Mouse (Mus musculus) CH12.LX (cell line): ENCODE results near the gene Ptprr. TPM values are rescaled to one million over a fixed set of nuclear protein-coding genes. Genes with fewer than 3 reads are reported as not detected.
A peak's percentile ranks its signal among the peaks of the same experiment; 100 is the strongest.

Source experiments
- DNase-seq: peaks from one replicate; pipeline ENCODE4 v3.0.0-alpha.2; 2013; ENCODE audit errors: extremely low read depth
- H3K27ac ChIP-seq: 2 replicates; pipeline ENCODE4 v1.5.1; 2012; ENCODE audit warnings: low read depth, mild to moderate bottlenecking, control low read depth, moderate library complexity; ENCODE audit not compliant: insufficient read depth
- H3K27me3 ChIP-seq: replicated peaks from 2 replicates; pipeline ENCODE3; 2012; ENCODE audit warnings: inconsistent platforms
- H3K36me3 ChIP-seq, 2 experiments: replicated peaks in 1 of 2; 2 replicates each; pipeline versions ENCODE3 to v1.6.1; 2012; ENCODE audit warnings: inconsistent platforms in 1 of 2, low read length in 1 of 2, mild to moderate bottlenecking in 1 of 2, mixed read lengths in 1 of 2, moderate library complexity in 1 of 2; ENCODE audit not compliant: control insufficient read depth in 1 of 2, insufficient read depth in 1 of 2
- H3K4me1 ChIP-seq, 2 experiments: 2 replicates each; pipeline ENCODE4 v1.6.1; 2012; ENCODE audit warnings: inconsistent platforms in 1 of 2, moderate library complexity in 1 of 2; ENCODE audit not compliant: insufficient read depth in 2 of 2, control insufficient read depth in 1 of 2
- H3K4me2 ChIP-seq: 2 replicates; pipeline ENCODE4 v1.6.1; 2012; ENCODE audit warnings: low read depth, mild to moderate bottlenecking, control low read depth; ENCODE audit not compliant: poor library complexity, insufficient read depth, severe bottlenecking
- H3K4me3 ChIP-seq, 3 experiments: fragments of 150-350 bp in 1 of 3; sonication (generic) in 1 of 3; replicated peaks in 1 of 3; 2 replicates each; pipeline versions ENCODE3 to v1.5.1; 2011 to 2012; ENCODE audit warnings: low read depth in 2 of 3, low read length in 2 of 3, mild to moderate bottlenecking in 2 of 3, moderate library complexity in 2 of 3, control low read depth in 1 of 3, improper control_type of control experiment in 1 of 3, inconsistent platforms in 1 of 3, mixed read lengths in 1 of 3; ENCODE audit not compliant: poor library complexity in 1 of 3
- H3K79me2 ChIP-seq: replicated peaks from 2 replicates; pipeline ENCODE4 v1.6.1; 2012; ENCODE audit warnings: mild to moderate bottlenecking, moderate library complexity; ENCODE audit not compliant: control insufficient read depth, poor library complexity, insufficient read depth, severe bottlenecking; ENCODE audit errors: extremely low read depth
- H3K9ac ChIP-seq: 2 replicates; pipeline ENCODE4 v1.6.1; 2012; ENCODE audit warnings: low read depth, mild to moderate bottlenecking, control low read depth, moderate library complexity; ENCODE audit not compliant: insufficient read depth
- H3K9me3 ChIP-seq: replicated peaks from 2 replicates; pipeline ENCODE3; 2012; ENCODE audit warnings: low read length, inconsistent platforms, mixed read lengths
- E2F4 ChIP-seq: IDR thresholded peaks from 2 replicates; pipeline ENCODE4 v1.6.1; 2011; ENCODE audit warnings: low read depth, low read length, improper control_type of control experiment; ENCODE audit not compliant: insufficient replicate concordance
- ELF1 ChIP-seq: IDR thresholded peaks from 2 replicates; pipeline ENCODE4 v1.6.1; 2014; ENCODE audit warnings: low read depth, mild to moderate bottlenecking, inconsistent platforms, low read length, improper control_type of control experiment
- EP300 ChIP-seq: IDR thresholded peaks from 2 replicates; pipeline ENCODE4 v1.6.1; 2011; ENCODE audit warnings: low read length, improper control_type of control experiment
- HCFC1 ChIP-seq: IDR thresholded peaks from 2 replicates; pipeline ENCODE4 v1.6.1; 2012; ENCODE audit warnings: low read depth, mild to moderate bottlenecking, inconsistent platforms, low read length, improper control_type of control experiment
- IRF4 ChIP-seq: IDR thresholded peaks from 2 replicates; pipeline ENCODE4 v1.6.1; 2014; ENCODE audit warnings: low read depth, mild to moderate bottlenecking, inconsistent platforms, low read length, improper control_type of control experiment
- KAT2A ChIP-seq: IDR thresholded peaks from 2 replicates; pipeline ENCODE4 v1.6.1; 2012; ENCODE audit warnings: low read length, improper control_type of control experiment, inconsistent platforms; ENCODE audit not compliant: insufficient replicate concordance
- MAFK ChIP-seq: IDR thresholded peaks from 2 replicates; pipeline ENCODE4 v1.6.1; 2011; ENCODE audit warnings: low read length, improper control_type of control experiment; ENCODE audit not compliant: insufficient replicate concordance
- MAX ChIP-seq: IDR thresholded peaks from 2 replicates; pipeline ENCODE4 v1.6.1; 2011; ENCODE audit warnings: low read length, improper control_type of control experiment
- MEF2A ChIP-seq: IDR thresholded peaks from 2 replicates; pipeline ENCODE4 v1.6.1; 2014; ENCODE audit warnings: low read depth, mild to moderate bottlenecking, inconsistent platforms, low read length, improper control_type of control experiment, borderline replicate concordance
- NRF1 ChIP-seq: IDR thresholded peaks from 2 replicates; pipeline ENCODE4 v1.6.1; 2014; ENCODE audit warnings: low read depth, mild to moderate bottlenecking, inconsistent platforms, low read length, improper control_type of control experiment, moderate library complexity
- PAX5 ChIP-seq: IDR thresholded peaks from 2 replicates; pipeline ENCODE4 v1.6.1; 2012; ENCODE audit warnings: low read length, inconsistent platforms, mixed read lengths
- POLR2AphosphoS2 ChIP-seq: IDR thresholded peaks from 2 replicates; pipeline ENCODE4 v1.6.1; 2011; ENCODE audit warnings: low read depth, low read length, improper control_type of control experiment
- RAD21 ChIP-seq: IDR thresholded peaks from 2 replicates; pipeline ENCODE4 v1.6.1; 2011; ENCODE audit warnings: low read depth, mild to moderate bottlenecking, low read length, improper control_type of control experiment, moderate library complexity
- TBP ChIP-seq: conservative IDR thresholded peaks from 2 replicates; pipeline ENCODE4 v1.6.1; 2011; ENCODE audit warnings: low read depth, low read length, improper control_type of control experiment
- TCF12 ChIP-seq: IDR thresholded peaks from 2 replicates; pipeline ENCODE4 v1.6.1; 2014; ENCODE audit warnings: low read depth, mild to moderate bottlenecking, inconsistent platforms, low read length, improper control_type of control experiment
- USF1 ChIP-seq: IDR thresholded peaks from 2 replicates; pipeline ENCODE4 v1.6.1; 2014; ENCODE audit warnings: low read depth, mild to moderate bottlenecking, inconsistent platforms, low read length, improper control_type of control experiment
- USF2 ChIP-seq: conservative IDR thresholded peaks from 2 replicates; pipeline ENCODE4 v1.6.1; 2011; ENCODE audit warnings: low read depth, low read length, improper control_type of control experiment
- ZC3H11A ChIP-seq: IDR thresholded peaks from 2 replicates; pipeline ENCODE4 v1.6.1; 2012; ENCODE audit warnings: low read depth, mild to moderate bottlenecking, inconsistent platforms, low read length, improper control_type of control experiment
- ZNF384 ChIP-seq: IDR thresholded peaks from 2 replicates; pipeline ENCODE4 v1.6.1; 2012; ENCODE audit warnings: low read depth, low read length, improper control_type of control experiment, inconsistent platforms
- dilution Hi-C: fragments of 300-500 bp; cut with MboI; formaldehyde crosslinking; loops from 2 replicates; pipeline ENCODE4 v1.14.3; 2020; ENCODE audit warnings: low sequenced_read_pairs; ENCODE audit not compliant: extremely low pct_unique_long_range_greater_than_20kb, extremely low pct_ligation_motif_present
- in situ Hi-C: fragments of 300-500 bp; cut with MboI; formaldehyde crosslinking; loops from 3 replicates; pipeline ENCODE4 v1.14.3; 2019; ENCODE audit warnings: low sequenced_read_pairs, low pct_ligation_motif_present, low pct_unique_long_range_greater_than_20kb, mixed read lengths
- polyA plus RNA-seq: library from polyadenylated mRNA; unstranded; fragments of >175 nt; gene quantifications from 2 replicates; pipeline ENCODE4 v1.2.1, GENCODE M21; 2012; ENCODE audit warnings: low read depth; ENCODE audit not compliant: insufficient read length
- total RNA-seq, 2 experiments: library from RNA; depleted of rRNA; stranded (reverse); fragments of 300-350 nt in 1 of 2; fragments of >200 nt in 1 of 2; gene quantifications; 2 replicates each; pipeline ENCODE4 v1.2.3; 2012 to 2014

The Ptprr gene
- total and polyA plus RNA-seq, 3 experiments = 0.51 to 1.9 (median 0.81) TPM

- Histone ChIP-seq H3K36me3 (no peaks in the 10 kb centered on the region), H3K27ac (no peak overlapping the region), H3K27me3 (no peaks in the 10 kb centered on the region), H3K4me3 (no peak overlapping the region), H3K4me2 (peak overlapping the region; percentile 15; the same call in 1 of the 2 replicates), H3K79me2 (no peaks in the 10 kb centered on the region), H3K9ac (no peak overlapping the region), H3K9me3 (no peaks in the 10 kb centered on the region), H3K4me1 (peaks cover 2 to 10% of the 10 kb centered on the region in 2 experiments; a peak in 3 of 4 replicates)
- in situ Hi-C loops = no loop called here
- no peak for TF ChIP-seq USF1
- dilution Hi-C loops = no loop called here
- no peak for DNase-seq
Observed at GRCm38 (mm10) chr10:116268343-116268742, 250.3 kb downstream of the Ptprr start.

GRCm38 (mm10) chr10:116270646-116271469, 252.8 kb downstream of the Ptprr start:
- Histone ChIP-seq H3K27me3 (no peaks in the 10 kb centered on the region), H3K9me3 (no peaks in the 10 kb centered on the region), H3K27ac (no peak overlapping the region)
- TF ChIP-seq E2F4 (no peak), ZNF384 (no peak), TBP (no peak), KAT2A (no peak), RAD21 (no peak), PAX5 (no peak)
- TF ChIP-seq, all 38 proteins: peak for 0
- dilution Hi-C loops (no loop called here), in situ Hi-C loops (no loop called here)
- Histone ChIP-seq H3K9ac (no peak overlapping the region), H3K4me2 (no peak overlapping the region), H3K79me2 (no peaks in the 10 kb centered on the region), H3K4me1 (peaks cover 2 to 10% of the 10 kb centered on the region in 2 experiments; a peak in 3 of 4 replicates), H3K4me3 (no peak overlapping the region), H3K36me3 (no peaks in the 10 kb centered on the region)
- DNase-seq = no peak

- H3K4me3 ChIP-seq = no peak overlapping the region
- H3K27ac ChIP-seq = no peak overlapping the region
- H3K9ac ChIP-seq = no peak overlapping the region
- H3K9me3 ChIP-seq = no peaks in the 10 kb centered on the region
- H3K4me1 ChIP-seq = peaks cover 2 to 10% of the 10 kb centered on the region in 2 experiments; a peak in 3 of 4 replicates
- dilution Hi-C loops = no loop called here
- no peak overlapping the region for H3K4me2 ChIP-seq
- H3K36me3 ChIP-seq = no peaks in the 10 kb centered on the region
- H3K27me3 ChIP-seq = no peaks in the 10 kb centered on the region
- TF ChIP-seq RAD21 (no peak), ZC3H11A (no peak), MEF2A (no peak), MAX (no peak), EP300 (no peak), TCF12 (no peak), HCFC1 (no peak), MAFK (no peak), ELF1 (no peak), IRF4 (no peak), USF2 (no peak), POLR2AphosphoS2 (no peak), NRF1 (no peak), TBP (no peak)
- no peaks in the 10 kb centered on the region for H3K79me2 ChIP-seq
- no peak for DNase-seq
- in situ Hi-C loops = no loop called here
Observed at GRCm38 (mm10) chr10:116271470-116271915, 253.5 kb downstream of the Ptprr start.
